Mouse (Mus musculus) liver, postnatal 0 days (tissue): Measurements from ENCODE around the gene Bicdl2.

Experiments used
- CTCF ChIP-seq: sonication (generic); IDR thresholded peaks from 2 replicates; pipeline ENCODE4 v1.5.1; 2016; ENCODE audit warnings: antibody characterized with exemption, low read depth
- EP300 ChIP-seq: IDR thresholded peaks from 2 replicates; pipeline ENCODE4 v1.6.1; 2016; ENCODE audit warnings: antibody characterized with exemption, low read depth, mild to moderate bottlenecking

DNA sequence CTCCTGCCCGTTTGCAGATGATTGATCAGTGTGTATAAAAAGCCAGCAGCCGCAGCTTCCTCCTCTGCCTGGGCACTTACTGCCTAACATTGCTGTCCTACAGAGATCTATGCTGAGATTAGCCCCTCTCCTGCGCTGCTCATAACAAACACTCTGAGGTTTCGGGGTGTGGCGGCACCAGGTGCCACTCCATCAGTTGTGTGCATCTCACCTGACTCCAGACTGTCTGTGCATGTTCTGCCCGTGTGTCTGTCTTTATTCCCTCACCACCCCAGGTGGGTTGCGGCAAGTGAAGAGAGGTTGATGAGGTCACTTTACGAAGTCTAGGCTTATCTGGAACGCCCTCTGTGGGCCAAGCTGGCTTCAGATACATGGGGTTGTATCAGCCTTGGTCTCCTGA is 43.2 kb upstream of the Bicdl2 start:
- TF ChIP-seq CTCF (no peak), EP300 (no peak)
